Mouse (Mus musculus): ENCODE data around the gene Tiam1. TPM values are rescaled to one million over a fixed set of nuclear protein-coding genes. Genes with fewer than 3 reads are reported as not detected.

The Tiam1 gene
- total and polyA plus RNA-seq, 2 experiments from 2014 or later, result 20.5 to 42.4 TPM

- H3K4me2 ChIP-seq (ENCODE audit: low read depth), result no peak overlapping the region
- DNase-seq (no peak), ATAC-seq (no peak)
- TF ChIP-seq CTCF (IDR thresholded peaks at IDR 0.05; ENCODE audit: low read depth), result no peak
- no peak overlapping the region for H3K27ac ChIP-seq (ENCODE audit: low read depth, low read length)
- H3K27me3 ChIP-seq (ENCODE audit: insufficient read depth, low read length), result no peaks in the 10 kb centered on the region
- 90% methylated on average over 6 of the region's 6 CpGs for WGBS
- no peaks in the 10 kb centered on the region for H3K9me3 ChIP-seq (ENCODE audit: low read length)
- H3K4me1 ChIP-seq (ENCODE audit: insufficient read depth), result no peaks in the 10 kb centered on the region
- no peak overlapping the region for H3K9ac ChIP-seq
- no peak overlapping the region for H3K4me3 ChIP-seq (ENCODE audit: low read depth, low read length)
- H3K36me3 ChIP-seq (ENCODE audit: insufficient read depth), result no peaks in the 10 kb centered on the region
Observed at GRCm38 (mm10) chr16:89950251-89950650, 193.3 kb downstream of the Tiam1 start.

GRCm38 (mm10) chr16:89948040-89948439 is 195.5 kb downstream of the Tiam1 start:
- no peak for TF ChIP-seq CTCF (IDR thresholded peaks at IDR 0.05; ENCODE audit: low read depth)
- H3K27me3 ChIP-seq (ENCODE audit: insufficient read depth, low read length), result no peaks in the 10 kb centered on the region
- no peak overlapping the region for H3K9ac ChIP-seq
- ATAC-seq (no peak), DNase-seq (no peak)
- WGBS, result 100% methylated on average over 1 of the region's 1 CpGs
- no peak overlapping the region for H3K27ac ChIP-seq (ENCODE audit: low read depth, low read length)
- 0 out of 2 replicates have a peak, but pooled peaks cover 6% of the 10 kb centered on the region for H3K4me1 ChIP-seq (ENCODE audit: insufficient read depth)
- H3K36me3 ChIP-seq (ENCODE audit: insufficient read depth), result no peaks in the 10 kb centered on the region
- no peak overlapping the region for H3K4me3 ChIP-seq (ENCODE audit: low read depth, low read length)
- no peak overlapping the region for H3K4me2 ChIP-seq (ENCODE audit: low read depth)
- no peaks in the 10 kb centered on the region for H3K9me3 ChIP-seq (ENCODE audit: low read length)

GRCm38 (mm10) chr16:89946816-89947215 is 196.8 kb downstream of the Tiam1 start:
- peak; percentile 42 for ATAC-seq
- H3K27ac ChIP-seq (ENCODE audit: low read depth, low read length), result no peak overlapping the region
- WGBS, result 67% methylated on average over 11 of the region's 11 CpGs
- H3K4me3 ChIP-seq (ENCODE audit: low read depth, low read length), result no peak overlapping the region
- H3K9ac ChIP-seq, result no peak overlapping the region
- H3K4me2 ChIP-seq (ENCODE audit: low read depth), result no peak overlapping the region
- 0 out of 2 replicates have a peak, but pooled peaks cover 6% of the 10 kb centered on the region for H3K4me1 ChIP-seq (ENCODE audit: insufficient read depth)
- peak; percentile 32 for DNase-seq
- TF ChIP-seq CTCF (IDR thresholded peaks at IDR 0.05; ENCODE audit: low read depth), result no peak
- H3K9me3 ChIP-seq (ENCODE audit: low read length), result no peaks in the 10 kb centered on the region
- no peaks in the 10 kb centered on the region for H3K36me3 ChIP-seq (ENCODE audit: insufficient read depth)
- H3K27me3 ChIP-seq (ENCODE audit: insufficient read depth, low read length), result no peaks in the 10 kb centered on the region

GRCm38 (mm10) chr16:89944604-89945283 is 198.8 kb downstream of the Tiam1 start:
- no peaks in the 10 kb centered on the region for H3K27me3 ChIP-seq (ENCODE audit: insufficient read depth, low read length)
- DNase-seq (no peak), ATAC-seq (no peak)
- H3K4me1 ChIP-seq (ENCODE audit: insufficient read depth), result 0 out of 2 replicates have a peak, but pooled peaks cover 6% of the 10 kb centered on the region
- no peak for TF ChIP-seq CTCF (IDR thresholded peaks at IDR 0.05; ENCODE audit: low read depth)
- no peaks in the 10 kb centered on the region for H3K9me3 ChIP-seq (ENCODE audit: low read length)
- no peak overlapping the region for H3K9ac ChIP-seq
- H3K27ac ChIP-seq (ENCODE audit: low read depth, low read length), result no peak overlapping the region
- WGBS, result 36% methylated on average over 19 of the region's 19 CpGs
- H3K4me3 ChIP-seq (ENCODE audit: low read depth, low read length), result no peak overlapping the region
- no peak overlapping the region for H3K4me2 ChIP-seq (ENCODE audit: low read depth)
- no peaks in the 10 kb centered on the region for H3K36me3 ChIP-seq (ENCODE audit: insufficient read depth)

- no peak overlapping the region for H3K27ac ChIP-seq (ENCODE audit: low read depth, low read length)
- H3K4me1 ChIP-seq (ENCODE audit: insufficient read depth), result 0 out of 2 replicates have a peak, but pooled peaks cover 6% of the 10 kb centered on the region
- no peak overlapping the region for H3K4me2 ChIP-seq (ENCODE audit: low read depth)
- ATAC-seq, result peak; percentile 44; the same call in 1 of the 2 replicates
- no peaks in the 10 kb centered on the region for H3K27me3 ChIP-seq (ENCODE audit: insufficient read depth, low read length)
- 20% methylated on average over 6 of the region's 6 CpGs for WGBS
- DNase-seq, result no peak
- no peak overlapping the region for H3K9ac ChIP-seq
- no peak for TF ChIP-seq CTCF (IDR thresholded peaks at IDR 0.05; ENCODE audit: low read depth)
- no peaks in the 10 kb centered on the region for H3K9me3 ChIP-seq (ENCODE audit: low read length)
- H3K4me3 ChIP-seq (ENCODE audit: low read depth, low read length), result no peak overlapping the region
- H3K36me3 ChIP-seq (ENCODE audit: insufficient read depth), result no peaks in the 10 kb centered on the region
Observed at GRCm38 (mm10) chr16:89944050-89944449, 199.5 kb downstream of the Tiam1 start.

- TF ChIP-seq CTCF (IDR thresholded peaks at IDR 0.05; ENCODE audit: low read depth), result peak; percentile 58
- H3K9ac ChIP-seq, result no peak overlapping the region
- DNase-seq (peak; percentile 58), ATAC-seq (peak; percentile 57)
- H3K4me2 ChIP-seq (ENCODE audit: low read depth), result no peak overlapping the region
- H3K27me3 ChIP-seq (ENCODE audit: insufficient read depth, low read length), result no peaks in the 10 kb centered on the region
- 0 out of 2 replicates have a peak, but pooled peaks cover 6% of the 10 kb centered on the region for H3K4me1 ChIP-seq (ENCODE audit: insufficient read depth)
- H3K36me3 ChIP-seq (ENCODE audit: insufficient read depth), result no peaks in the 10 kb centered on the region
- no peaks in the 10 kb centered on the region for H3K9me3 ChIP-seq (ENCODE audit: low read length)
- WGBS, result 18% methylated on average over 19 of the region's 19 CpGs
- H3K4me3 ChIP-seq (ENCODE audit: low read depth, low read length), result no peak overlapping the region
- no peak overlapping the region for H3K27ac ChIP-seq (ENCODE audit: low read depth, low read length)
Observed at GRCm38 (mm10) chr16:89943267-89943971, 200.2 kb downstream of the Tiam1 start.

- Histone ChIP-seq H3K27me3 (ENCODE audit: insufficient read depth, low read length) (no peaks in the 10 kb centered on the region), H3K4me3 (ENCODE audit: low read depth, low read length) (no peak overlapping the region), H3K9me3 (ENCODE audit: low read length) (no peaks in the 10 kb centered on the region), H3K9ac (no peak overlapping the region), H3K27ac (ENCODE audit: low read depth, low read length) (no peak overlapping the region), H3K4me2 (ENCODE audit: low read depth) (no peak overlapping the region), H3K36me3 (ENCODE audit: insufficient read depth) (no peaks in the 10 kb centered on the region), H3K4me1 (ENCODE audit: insufficient read depth) (0 out of 2 replicates have a peak, but pooled peaks cover 6% of the 10 kb centered on the region)
- no peak for ATAC-seq
- WGBS, result 84% methylated on average over 8 of the region's 8 CpGs
- peak; percentile 45 for TF ChIP-seq CTCF (IDR thresholded peaks at IDR 0.05; ENCODE audit: low read depth)
- DNase-seq, result no peak
Observed at GRCm38 (mm10) chr16:89940696-89941095, 202.9 kb downstream of the Tiam1 start.
